Mouse (Mus musculus) adrenal gland (tissue): ENCODE data around the gene Rps6kb1.
"Not testable (repeated sequence)": the region's sequence is repeated elsewhere in the genome, so short reads cannot be mapped to it uniquely, and the experiment has no call there.

ENCODE experiments used
- intact Hi-C: fragments of 180-260 bp; cut with DNase I; formaldehyde crosslinking; loops from one replicate; pipeline ENCODE4 v1.15.1; 2025
- microRNA-seq, 2 experiments: library from miRNA; unstranded; fragments of <30 nt; microRNA quantifications; one replicate each; pipeline ENCODE4; 2019

Rps6kb1 gene

DNA sequence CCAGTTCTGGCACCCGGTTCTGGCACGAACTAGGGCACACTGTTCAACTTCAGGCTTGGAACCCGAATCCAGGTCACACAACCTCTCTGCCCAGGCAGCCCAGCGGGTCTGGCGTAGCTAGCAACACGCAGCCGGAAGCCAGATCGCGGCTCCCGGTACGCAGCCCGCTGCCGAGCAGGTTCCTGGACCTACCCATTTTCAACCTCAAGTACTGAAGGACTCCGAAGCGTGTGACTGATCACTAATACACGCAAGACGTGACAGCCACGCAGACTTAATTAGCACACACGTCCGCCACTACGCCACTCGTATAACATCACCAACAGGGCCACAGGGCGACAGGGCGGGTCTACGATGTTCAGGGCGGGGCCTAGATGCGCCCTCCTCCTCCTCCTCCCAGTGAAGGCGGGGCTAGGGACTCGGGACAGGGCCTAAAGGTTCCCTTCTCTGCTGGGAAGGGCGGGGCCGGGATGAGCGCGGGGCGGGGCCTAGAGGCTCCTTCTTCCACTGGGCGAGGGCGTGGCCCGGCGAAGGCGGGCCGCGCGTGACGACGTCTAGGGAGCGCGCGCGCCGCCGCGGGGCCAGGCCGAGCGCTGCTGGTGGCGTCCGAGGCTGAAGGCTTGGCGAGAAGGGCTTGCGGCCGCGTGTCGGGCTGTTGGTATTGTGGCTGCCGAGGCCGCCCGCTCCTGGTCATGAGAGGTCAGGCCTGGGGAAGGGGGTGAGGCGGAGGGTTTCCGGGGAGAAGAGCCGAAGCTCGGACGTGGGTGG is 60.3 kb downstream of the Rps6kb1 start, which contains the start of gene Rnft1:
Gene Rnft1, plus strand, starts transcription at position 557 of the 768 bp plus-strand sequence.
- intact Hi-C loops = no loop called here

DNA sequence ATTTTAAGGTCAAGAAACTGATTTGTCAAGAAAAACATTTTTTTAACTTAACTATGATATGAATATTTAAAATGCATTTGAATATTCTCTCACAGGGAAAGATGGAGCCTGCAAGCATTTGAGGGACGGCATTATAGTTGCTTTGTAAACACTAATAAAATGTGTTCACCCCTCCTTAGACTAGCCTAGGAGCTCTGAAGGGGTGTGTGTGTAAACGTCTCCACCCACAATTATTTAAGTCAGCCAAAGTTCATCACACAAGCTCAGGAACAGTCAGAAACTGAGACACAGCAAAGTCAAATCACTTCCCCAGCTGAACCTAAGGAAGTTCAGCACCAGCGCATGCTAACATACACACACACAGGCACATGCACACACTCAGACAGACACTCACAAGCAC is 71.0 kb downstream of the Rps6kb1 start:
- intact Hi-C loops = no loop called here

- intact Hi-C loops = no loop called here
Measured at GRCm38 (mm10) chr11:86472771-86473171, 71.8 kb downstream of the Rps6kb1 start.

GRCm38 (mm10) chr11:86471785-86472184 is 72.8 kb downstream of the Rps6kb1 start:
- intact Hi-C loops = no loop called here

- intact Hi-C loops = no loop called here
Measured at GRCm38 (mm10) chr11:86468971-86469370, 75.6 kb downstream of the Rps6kb1 start.

DNA sequence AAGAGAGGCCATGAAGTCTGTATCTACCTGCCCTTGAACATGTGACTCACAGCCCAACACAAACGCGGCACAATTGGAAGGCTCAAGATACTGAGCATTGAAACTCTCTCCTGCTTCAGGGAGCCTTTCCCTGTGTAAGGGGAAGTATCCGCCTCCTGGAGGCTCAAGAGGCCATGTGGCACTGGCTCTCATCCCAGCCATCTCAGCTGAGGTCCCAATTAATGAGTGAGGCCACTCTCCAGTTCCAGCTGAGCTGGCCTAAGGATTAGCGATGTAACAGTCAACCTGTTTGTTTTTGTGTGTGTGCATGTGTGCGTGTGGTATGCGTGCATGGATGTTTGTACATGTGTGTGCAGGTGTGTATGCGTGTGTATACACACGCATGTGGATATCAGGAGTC is 76.3 kb downstream of the Rps6kb1 start:
- intact Hi-C loops = no loop called here

DNA sequence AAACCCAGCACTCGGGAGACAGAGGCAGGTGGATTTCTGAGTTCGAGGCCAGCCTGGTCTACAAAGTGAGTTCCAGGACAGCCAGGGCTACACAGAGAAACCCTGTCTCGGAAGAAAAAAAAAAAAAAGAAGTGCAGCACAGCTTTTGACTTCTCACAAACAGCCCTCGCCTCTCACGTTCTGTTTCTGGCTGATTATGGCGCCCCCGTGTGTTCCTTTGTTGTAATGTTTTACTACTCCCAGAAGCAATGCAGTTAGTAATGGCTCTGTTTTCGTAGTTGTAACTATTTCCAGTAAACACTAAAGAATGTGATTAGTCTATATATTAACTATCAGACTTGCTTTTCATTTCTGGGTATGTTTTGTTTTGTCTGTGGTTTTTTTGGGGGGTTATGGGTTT is 80.3 kb downstream of the Rps6kb1 start:
- intact Hi-C loops = not testable (repeated sequence)

DNA sequence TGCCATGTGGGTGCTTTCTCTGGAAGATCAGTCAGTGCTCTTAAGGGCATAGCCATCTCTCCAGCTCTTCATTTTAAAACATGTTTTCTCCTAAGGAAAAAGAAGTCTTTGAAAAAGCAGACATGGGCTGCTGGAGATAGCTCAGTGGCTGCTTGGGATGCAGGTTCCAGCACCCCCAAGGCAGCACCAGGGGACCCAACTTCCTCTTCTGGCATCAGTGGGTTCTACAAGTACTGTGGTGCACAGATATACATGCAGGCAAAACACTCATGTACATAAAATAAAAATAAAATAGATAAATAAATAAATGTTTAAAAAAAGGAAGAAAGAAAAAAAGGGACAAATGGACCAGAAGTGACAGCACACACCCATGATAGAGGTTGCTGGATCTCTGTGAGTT is 82.0 kb downstream of the Rps6kb1 start:
- intact Hi-C loops = no loop called here

DNA sequence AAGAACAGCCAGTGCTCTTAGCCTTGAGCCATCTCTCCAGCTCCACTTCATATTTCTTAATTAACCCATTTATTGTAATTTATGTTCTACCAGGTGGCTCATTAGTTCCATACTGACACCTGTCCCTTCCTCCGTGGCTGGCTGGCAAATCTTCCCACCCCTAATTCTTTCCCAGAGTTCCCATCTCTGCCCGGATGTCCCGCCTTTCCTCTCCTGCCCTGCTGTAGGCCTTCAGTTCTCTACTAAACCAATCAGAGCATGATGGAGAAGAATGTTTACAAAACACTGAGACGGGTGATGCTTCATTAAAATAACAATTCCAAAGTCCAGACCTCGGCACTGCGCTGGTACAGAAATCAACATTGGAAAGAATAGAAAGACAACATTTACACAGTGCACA is 85.7 kb downstream of the Rps6kb1 start:
- intact Hi-C loops = no loop called here

- intact Hi-C loops = no loop called here
Measured at GRCm38 (mm10) chr11:86457545-86457944, 87.1 kb downstream of the Rps6kb1 start.

GRCm38 (mm10) chr11:86453991-86454390 is 90.6 kb downstream of the Rps6kb1 start:
- intact Hi-C loops = no loop called here

Small RNA genes within 50 kb of the gene (microRNA-seq; reads per million reads assigned to microRNA genes)
- 6,130 to 10,219 reads per million in 2 experiments for gene Mir21a
